Mouse (Mus musculus): Measurements from ENCODE around the gene Txk.

The Txk gene

DNA sequence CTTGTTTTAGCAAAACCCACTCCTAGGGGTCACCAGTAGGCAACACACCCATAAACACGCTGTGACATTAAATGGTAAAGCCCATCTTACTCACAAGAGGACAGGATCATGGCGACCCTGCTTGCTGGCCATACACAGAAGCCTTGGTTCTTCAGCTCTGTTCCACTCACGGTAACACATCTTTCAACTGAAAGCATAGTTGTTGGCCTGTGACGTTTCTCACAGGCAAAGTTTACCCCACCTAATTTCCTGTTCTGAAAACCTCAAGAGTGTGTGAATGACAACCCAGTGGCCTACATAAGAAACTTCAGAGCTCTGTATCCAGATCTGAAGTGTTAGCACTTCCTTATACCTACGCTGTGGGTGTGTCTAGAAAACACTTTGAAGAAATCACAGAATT lies at the start of gene Txk:
Gene Txk (minus strand): TSS at position 193 of the 400 bp plus-strand sequence.
- DNase-seq: no peak

DNA sequence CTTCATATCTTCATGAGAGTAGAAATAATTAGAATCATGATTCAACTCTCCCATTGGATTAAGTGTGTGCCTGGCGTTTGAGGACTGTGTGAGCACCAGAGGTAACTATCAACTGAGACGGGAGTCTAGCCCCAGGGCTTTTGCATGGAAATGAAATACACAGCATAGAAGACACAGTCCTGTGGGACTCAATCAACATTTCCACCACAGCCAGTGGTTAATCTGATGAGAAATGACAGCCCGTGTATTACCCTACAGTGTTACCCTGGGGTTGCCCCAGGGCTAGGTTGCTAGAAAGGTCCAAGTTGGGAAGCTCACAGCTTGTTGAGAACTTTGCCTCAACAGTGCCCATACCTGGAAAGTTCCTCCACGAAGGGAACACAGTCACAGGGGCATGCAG lies 46.0 kb upstream of the Txk start:
- DNase-seq: no peak

DNA sequence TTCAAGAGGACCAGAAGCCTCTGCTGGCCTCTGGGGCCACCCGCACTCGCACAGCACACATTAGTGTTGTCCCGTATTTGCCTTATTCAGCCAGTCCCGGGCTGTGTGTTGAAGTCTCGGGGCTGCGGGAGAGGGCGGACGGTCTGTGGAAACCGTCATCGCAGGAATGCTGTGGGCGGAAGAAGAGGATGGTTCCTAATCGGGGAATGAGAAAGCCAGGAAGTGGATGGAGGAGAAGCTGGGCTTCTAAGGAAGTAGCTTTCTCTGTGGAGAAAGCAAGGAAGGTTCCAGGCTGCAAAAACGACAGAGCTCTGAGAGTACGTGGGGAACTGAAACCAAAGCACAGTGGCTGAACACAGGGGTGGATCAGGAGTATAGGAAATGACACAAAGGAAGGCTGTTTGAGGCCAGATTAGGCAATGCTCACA lies 43.6 kb upstream of the Txk start:
- DNase-seq: peak; percentile 52 to 72

DNA sequence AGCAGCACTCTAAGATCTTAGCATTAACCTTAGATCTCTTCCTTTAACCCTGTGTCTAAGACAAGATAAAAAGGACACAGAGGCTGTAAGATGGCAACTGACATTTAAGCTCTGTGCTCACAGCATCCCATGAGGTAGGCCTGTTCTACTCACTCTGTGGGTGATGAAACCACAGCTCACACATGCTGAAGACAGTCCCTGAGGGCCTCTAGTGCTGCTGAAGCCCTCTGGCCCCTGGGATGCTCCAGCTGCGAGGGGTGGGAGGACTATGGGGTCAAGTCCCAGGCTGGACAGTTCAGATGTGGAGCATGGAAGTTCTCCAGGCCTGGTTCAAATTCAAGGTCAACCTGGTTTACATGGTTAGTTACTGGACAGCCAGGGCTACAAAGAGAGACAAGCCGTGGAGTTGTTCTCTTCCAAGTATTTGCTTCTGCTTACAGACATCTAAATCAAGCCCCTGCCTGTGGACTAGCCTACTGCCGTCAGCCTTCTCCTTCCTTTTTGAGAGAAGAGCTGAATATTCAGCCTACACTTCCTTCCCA lies 40.8 kb upstream of the Txk start:
- DNase-seq: no peak

DNA sequence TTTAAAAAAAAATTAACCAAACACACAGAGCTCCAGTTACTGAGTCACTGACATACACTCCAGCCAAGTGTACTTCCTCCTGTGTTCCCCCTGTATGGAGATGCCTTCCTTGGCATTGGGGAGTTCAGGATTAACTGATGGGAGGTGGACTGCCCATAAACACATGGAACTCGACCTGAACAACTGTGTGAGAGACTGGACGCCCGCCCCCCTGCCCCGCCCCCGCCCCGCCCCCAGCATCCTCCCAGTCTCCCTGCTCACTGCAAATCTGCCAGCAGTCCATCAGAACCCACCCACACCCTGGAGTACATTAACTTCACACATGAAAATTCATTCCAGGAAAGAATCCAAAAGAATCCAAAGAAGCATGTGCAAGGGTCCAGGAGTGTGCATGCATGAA lies 39.2 kb upstream of the Txk start:
- DNase-seq: peak; percentile 13 to 25

DNA sequence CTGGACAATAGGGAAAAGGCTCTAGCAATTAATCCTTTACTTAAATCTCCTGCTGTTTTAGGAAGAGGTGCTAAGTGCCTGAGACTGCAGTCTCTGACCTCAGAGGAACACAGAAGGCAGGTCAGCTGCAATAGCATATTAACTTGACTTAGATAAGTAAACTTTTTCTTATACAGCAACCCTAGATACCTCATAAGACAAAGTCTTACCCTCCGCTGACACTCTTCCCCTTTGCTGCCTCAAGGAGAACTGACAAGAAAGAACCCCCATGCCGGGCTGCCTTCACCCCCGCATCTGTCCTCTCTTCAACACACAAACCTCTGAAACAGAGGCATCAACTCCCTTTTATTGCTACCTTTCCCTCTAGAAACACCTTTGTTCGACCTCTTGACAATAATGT lies 38.8 kb upstream of the Txk start:
- DNase-seq: no peak

DNA sequence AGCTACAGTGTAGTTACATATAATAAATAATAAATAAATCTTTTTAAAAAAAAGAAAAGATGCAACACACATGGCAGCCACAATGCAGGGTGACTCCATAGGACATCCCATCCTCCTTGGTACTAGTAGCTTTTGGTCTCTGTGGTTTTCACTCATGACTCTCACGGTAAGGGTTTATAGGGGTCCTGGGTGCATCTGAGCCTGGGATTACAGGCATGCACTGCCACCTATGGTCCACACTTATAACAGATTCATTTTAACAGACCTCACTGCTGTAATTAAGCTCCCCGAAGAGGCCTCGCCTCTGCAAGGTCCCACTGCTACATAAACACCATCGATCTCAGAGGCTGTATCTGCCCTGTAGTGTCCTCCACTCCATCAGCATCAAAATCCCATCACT lies 32.9 kb upstream of the Txk start:
- DNase-seq: no peak

DNA sequence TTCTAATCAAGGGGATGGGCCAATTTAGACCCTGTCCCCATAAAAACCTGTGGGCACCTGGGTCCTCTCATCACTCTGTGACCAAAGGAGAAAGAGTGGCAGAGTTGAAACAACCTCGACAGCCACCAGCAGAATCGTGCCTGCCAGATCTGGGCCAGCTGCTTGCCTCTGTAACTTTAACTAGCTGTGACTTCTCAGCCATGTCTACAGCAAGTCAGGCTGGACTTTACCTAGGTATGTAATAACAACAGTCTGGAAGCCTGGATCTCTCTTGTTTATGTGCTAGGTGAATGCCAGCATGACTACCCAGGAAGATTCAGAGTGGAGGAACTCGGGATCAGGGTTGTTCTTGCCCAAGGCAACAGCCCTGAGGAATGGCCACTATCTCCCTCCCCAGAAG lies 32.1 kb upstream of the Txk start:
- no peak for DNase-seq

DNA sequence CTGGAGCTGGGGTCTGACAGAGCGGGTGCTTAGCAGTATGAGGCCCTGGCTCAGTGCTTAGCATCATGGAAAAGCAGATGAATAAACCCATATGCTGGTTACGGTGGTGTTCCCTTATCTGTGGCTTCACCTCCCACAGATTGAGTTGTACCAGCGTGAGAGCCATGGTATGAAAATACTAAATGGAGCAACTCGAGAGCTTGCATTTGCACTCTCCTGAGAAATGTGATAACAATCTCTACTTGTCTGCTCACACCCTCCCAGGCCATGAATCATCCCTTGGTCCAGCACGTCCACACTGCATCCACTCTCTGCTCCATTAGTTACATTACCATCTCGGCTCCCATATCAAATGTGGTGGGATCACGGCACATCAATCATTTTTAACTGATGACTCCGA lies 31.4 kb upstream of the Txk start:
- no peak for DNase-seq

DNA sequence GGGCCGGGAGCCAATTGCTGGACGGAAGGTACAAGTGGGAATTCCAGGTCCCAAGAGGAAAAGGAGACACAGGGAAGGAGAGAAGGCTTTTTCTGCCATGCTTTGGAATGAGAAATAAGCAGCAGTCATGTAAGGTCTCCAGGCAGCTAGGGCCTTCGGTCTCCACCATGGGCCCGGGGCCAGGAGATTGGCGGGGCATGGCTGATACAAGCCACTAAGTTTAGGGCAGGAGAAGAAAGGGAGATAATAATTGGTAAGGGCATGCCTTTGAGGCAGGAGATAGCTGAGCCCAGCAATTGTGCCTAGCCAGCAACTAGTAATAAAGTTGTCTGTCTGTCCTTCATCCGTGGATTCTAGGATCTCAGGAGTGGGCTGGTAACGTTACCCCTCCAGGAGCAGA lies 30.5 kb upstream of the Txk start:
- no peak for DNase-seq

DNA sequence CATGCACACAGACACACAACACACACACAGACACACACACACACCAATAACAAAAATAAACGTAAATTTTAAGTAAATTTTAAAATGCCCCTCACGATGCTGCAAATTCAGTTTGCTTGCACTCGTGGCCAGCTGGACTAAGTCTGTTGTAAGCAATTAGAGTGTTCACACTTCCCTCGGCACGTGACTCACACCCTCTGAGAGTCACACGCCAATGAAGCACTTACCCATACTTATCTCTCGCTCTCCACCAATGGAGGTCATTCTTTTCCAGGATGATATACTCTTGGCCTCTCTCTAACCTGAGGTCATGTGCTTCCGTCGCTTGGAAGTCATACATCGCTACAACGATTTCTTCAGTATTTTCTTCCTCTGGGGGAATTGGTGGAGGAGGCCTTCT lies 29.2 kb upstream of the Txk start:
- DNase-seq: no peak

DNA sequence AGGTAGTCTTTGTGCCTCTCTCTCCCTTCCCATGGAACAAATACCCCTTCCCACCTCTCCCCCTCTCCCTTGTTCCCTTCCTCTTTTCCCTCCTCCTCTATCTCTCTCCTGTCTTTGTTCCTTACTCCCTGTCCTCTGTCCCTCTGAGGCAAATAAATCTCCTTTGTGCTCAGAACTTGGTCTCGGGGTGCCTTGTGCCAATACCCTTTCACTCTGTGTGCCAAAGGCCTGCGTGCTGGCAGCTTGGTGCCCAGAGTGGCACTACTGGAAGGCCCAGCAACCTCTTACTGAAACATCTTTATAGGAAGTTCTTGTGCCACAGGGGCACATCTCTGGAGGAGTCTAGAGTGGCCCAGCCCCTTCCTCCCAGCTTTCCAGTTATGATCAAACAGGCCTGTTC lies 24.0 kb upstream of the Txk start:
- no peak for DNase-seq

DNA sequence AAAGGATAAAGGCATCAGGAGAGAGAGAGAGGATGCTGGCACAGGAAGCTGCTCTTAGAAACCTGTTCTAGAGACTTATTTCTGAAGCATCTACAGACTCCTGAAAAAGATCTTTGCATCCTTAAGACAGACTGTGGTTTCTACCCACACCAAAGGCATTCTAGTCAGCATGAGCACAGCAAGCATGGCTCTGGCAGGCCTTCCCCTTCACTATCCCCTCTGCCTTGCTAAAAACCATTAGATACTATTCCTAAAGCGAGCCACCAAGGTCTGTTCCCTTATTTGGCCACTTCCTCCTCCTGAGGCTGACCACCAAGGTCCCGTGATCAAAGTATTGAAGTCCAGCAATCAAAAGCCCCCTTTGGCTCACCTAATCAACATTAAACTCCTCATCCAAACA lies 23.6 kb upstream of the Txk start:
- no peak for DNase-seq

DNA sequence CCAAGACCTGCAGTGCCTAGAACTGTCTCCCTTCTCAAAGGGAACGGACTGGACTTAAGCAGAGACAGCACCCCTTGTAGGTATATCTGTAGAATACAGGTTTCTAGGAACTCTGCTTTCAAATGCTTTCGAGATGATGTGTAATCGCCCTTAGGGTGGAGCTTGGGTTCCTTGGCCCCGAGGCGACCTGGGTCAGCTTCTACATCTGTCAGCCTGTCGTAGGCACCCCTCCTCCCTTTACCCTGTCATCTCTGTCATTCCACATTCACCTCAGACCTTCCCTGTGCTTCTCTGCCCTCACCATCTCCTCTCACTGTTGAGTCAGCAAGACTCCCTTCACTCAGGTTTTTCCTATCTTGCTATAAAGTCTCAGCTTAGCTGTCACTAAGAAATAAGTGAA lies 17.3 kb upstream of the Txk start:
- no peak for DNase-seq

DNA sequence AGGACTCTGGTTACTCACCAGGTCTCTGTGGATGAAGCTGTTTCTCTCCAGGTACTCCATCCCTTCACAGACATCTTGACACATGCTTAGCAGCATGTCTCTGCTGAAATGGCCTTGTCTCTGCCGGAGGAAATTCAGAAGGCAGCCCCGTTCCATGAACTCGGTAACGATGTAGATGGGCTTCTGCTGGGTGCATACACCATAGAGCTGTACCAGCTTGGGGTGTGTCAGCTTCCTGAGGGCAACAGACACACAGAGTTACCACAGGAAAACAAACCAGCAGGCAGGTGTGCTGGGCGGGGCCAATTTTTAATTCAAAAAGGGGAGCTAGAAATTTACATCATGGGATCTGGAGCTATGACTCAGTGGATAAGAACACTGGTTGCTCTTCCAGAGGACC lies 11.0 kb upstream of the Txk start:
- DNase-seq: no peak

DNA sequence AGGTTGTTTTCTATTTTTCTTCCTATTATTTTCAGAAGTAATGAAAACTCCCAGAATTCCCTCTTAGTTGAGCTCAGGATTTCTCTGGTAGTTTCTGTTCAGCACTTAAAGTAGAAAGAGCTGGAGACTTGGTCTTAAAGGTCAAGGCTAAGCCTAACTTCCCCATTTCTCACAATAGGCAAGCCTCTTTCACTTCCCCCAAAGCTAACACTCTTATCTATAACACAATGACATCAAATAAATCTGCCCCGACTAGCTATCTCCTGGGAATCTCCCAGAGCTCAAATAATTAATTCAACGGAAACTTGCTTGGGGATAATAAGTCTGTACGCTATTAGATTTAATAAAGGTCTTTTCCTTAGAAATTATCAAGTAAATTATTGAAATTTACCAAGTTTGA lies 10.4 kb upstream of the Txk start:
- no peak for DNase-seq

DNA sequence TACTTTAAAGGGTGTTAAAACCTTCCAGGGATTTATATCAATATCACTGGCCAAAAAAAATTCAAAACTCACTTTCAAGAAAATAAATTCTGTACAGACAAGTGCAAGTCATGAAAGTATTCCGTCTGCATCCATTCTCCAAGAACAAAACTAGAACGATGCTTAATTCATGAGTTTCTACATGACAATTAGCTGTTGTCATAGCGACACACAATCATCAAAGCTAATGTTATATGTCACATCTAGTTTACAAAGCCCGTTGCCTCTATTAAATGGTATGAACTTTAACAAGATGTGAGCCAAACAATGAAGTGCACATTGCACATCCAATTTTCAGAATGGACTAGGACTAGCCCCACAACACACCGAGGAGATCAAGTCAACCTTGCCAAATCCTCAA lies 9.2 kb upstream of the Txk start:
- no peak for DNase-seq

DNA sequence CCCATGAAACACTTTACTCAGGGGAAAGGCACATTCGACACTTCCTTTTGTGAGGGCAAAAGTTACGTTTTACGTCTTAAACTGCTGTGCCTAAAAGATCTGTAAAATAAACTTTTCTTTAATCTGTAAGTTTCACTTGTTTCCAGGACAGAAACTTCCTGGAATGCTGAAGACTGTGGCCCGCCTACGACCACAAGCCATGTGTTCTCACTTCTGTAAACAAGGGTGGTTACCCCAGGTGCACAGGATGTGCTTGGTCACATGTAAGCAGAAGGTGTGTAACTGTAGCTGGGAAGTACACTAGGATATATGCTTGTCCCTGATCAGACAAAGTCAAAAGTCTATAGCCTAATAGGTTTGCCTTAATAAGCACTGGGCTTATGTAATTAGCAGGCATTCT lies 8.7 kb upstream of the Txk start:
- no peak for DNase-seq

DNA sequence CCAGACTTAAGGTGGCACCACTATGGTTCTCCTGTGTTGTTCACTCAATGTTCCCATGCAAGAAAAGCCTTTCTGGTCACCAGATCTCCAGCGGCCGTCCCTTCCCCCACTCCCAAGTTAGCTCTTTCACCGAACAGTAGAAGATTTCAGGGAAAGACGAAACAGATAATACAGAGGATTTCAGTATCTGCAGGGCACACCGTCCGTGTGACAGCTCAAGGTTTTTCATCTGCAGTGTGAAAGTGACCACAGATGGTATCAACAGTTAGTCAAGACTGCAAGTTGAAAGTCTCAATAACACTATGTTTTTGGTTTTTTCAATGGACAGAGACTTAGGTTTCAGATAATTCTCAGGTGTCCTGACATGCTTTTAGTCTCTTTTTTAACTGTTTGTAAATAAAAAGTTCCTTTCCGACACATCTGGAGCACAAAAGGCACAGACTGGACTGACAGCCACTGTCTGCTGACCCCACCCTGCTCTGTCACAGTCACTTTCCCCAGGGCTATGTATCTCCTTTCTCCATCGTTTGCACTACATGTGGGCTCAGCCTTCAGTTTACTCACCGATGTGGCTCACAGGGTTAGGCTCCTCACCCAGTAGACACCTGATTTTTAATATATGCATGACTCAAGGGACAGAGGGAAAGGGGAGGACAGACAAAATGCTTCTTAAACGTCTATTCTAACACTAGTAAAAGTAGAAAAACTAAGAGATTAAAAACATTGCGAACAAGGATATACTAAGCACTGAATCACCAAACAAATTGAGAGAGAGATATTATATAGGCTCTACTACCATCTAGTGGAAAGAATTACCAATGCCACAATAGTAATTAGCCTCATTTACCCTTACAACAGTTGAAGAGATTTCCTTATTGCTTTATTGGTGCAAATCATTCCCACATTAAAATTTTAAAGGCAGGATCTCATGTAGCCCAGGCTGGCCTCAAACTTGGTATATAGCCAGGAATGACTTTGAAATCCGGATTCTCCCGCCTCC lies 6.6 kb upstream of the Txk start:
- DNase-seq: no peak

DNA sequence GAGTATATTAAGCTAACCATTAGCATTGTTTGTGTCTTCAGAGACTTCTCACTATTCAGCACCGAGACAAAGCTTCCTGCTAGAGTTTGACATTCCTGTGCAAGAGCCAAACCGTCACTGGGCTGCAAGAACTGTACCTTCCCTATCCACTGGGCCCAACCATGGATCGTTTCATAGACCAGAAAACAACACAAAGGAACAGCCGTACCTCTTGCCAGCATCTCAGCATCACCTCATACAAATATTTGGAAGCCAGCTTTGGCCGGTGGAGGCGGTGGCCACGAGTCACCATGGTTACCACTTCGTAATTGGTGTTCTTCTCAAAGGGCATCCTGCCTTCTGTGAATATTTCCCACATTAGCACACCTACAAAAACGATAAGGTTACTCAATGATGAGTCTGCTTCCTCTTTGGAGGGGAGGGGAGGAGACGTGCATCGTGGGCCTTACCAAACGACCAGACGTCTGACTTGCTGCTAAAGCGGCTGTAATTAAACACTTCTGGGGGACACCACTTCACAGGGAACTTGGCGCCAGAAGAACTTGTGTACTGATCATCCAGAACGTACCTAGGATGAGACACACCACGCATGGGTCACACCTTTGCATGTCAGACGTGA lies 4.7 kb upstream of the Txk start:
- DNase-seq: no peak

DNA sequence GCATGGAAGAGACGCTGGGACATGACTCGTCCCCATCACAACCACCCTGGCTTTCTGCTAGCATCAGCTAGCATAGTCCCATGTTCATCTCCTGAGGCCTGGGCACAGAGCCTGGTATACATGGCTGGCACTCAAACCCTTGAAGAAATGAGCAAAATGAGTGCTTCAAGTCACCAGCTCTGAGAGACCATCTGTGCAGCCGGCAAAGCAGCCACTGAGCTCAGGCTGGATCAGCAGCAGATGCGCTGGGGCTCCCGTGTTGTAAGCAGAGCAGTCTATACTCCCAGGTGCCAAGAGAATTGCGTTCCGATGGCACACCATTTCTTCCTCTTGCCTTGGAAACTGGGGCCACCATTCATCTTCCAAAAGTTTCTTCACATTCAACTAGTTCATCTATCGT lies 3.4 kb upstream of the Txk start:
- DNase-seq: no peak

DNA sequence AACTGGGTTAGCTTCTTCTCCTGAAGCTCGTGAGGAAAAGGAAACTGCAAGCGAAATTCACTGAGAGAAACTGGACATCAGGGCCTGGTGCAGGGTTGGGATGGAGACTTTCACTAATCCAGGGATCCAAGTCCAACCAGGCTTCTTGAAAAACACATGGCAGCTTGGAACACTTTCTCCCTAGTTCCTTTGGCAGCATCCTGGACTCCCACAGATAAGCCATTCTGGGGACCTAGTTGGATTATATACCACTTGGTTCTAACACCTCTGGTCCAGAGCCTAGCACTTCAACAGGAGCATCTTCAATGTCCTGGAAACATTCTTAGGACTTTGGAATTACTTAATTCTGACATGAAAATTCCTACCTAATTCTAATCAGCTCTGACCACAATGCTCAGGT lies 2.5 kb upstream of the Txk start:
- DNase-seq: no peak

DNA sequence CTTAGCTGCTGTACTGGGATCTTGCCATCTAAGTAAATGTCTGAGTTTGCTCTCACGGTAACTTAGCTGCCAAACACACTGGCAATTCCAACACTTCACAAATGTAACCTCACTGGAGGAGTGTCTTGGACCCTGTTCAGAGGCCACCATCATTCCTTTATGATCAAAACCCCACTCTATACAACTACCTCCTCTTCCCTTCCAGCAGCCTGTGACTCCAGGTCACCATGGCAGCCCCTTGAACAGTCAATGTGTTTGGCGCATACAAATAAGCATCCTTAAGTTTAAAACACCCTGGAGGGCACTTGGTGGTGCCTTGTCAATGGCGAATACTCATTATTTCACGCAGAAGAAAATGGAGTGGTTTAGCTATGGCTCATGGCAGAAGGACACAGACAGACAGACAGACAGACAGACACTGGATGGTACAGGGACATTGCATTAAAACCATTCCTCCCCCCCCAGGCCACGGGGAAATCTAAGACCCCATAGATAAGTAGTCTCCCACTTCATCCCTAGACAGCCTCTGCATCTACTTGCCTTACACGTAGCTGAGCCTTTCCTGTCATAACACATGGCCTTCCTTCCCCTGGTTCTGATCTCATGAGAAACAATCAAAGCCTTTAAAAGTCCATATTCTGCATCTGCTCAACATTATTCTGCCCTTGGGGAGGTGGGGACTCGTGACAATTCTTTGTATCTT lies 1.4 kb downstream of the Txk start:
- DNase-seq: no peak

DNA sequence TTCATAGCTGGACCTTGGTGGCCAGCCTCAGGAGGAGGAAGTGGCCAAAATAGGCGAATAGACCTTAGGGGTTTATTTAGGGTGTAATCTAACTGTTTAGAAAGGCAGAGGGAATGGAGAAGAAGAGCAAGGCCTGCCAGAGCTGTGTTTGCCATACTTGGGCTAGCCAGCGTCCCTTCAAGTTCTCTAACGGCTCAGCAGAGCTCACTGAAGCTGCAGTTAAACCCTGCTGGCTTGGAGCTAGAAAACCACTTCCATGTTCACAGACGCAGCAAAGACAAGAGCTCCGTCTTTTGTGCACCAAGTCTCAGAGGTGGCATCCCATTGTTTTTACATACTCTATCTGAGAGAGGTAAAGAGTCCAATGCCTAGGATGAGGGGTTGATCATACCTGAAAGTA lies 2.4 kb downstream of the Txk start:
- DNase-seq: no peak
